Mouse (Mus musculus) c-Kit-positive CD71-positive TER-119-negative erythroid progenitor cells, embryonic 14.5 days (primary cell): ENCODE results near the gene Afdn.
A peak's percentile ranks its signal among the peaks of the same experiment; 100 is the strongest.
"Not testable (repeated sequence)": the region's sequence is repeated elsewhere in the genome, so short reads cannot be mapped to it uniquely, and the experiment has no call there.

Experiments
- DNase-seq: peaks from one replicate; pipeline ENCODE4 v3.0.0-alpha.2; 2013; ENCODE audit warnings: low read depth

Afdn gene

GRCm38 (mm10) chr17:13777676-13778075, 17.3 kb downstream of the Afdn start:
- DNase-seq = no peak

- no peak for DNase-seq
Observed at GRCm38 (mm10) chr17:13778865-13779264, 18.5 kb downstream of the Afdn start.

GRCm38 (mm10) chr17:13781948-13782347, 21.6 kb downstream of the Afdn start:
- DNase-seq = no peak

- no peak for DNase-seq
Observed at GRCm38 (mm10) chr17:13783469-13783868, 23.1 kb downstream of the Afdn start.

- not testable (repeated sequence) for DNase-seq
Observed at GRCm38 (mm10) chr17:13790033-13790432, 29.7 kb downstream of the Afdn start.

GRCm38 (mm10) chr17:13797691-13798090, 37.4 kb downstream of the Afdn start:
- DNase-seq = no peak

- DNase-seq = no peak
Observed at GRCm38 (mm10) chr17:13802836-13803408, 42.6 kb downstream of the Afdn start.

- no peak for DNase-seq
Observed at GRCm38 (mm10) chr17:13806016-13806415, 45.7 kb downstream of the Afdn start.

- DNase-seq = no peak
Observed at GRCm38 (mm10) chr17:13817789-13818188, 57.5 kb downstream of the Afdn start.

- DNase-seq = no peak
Observed at GRCm38 (mm10) chr17:13819342-13819741, 59.0 kb downstream of the Afdn start.

GRCm38 (mm10) chr17:13820676-13821075, 60.3 kb downstream of the Afdn start:
- no peak for DNase-seq

- no peak for DNase-seq
Observed at GRCm38 (mm10) chr17:13825421-13825820, 65.1 kb downstream of the Afdn start.

GRCm38 (mm10) chr17:13830234-13830633, 69.9 kb downstream of the Afdn start:
- DNase-seq = no peak

- no peak for DNase-seq
Observed at GRCm38 (mm10) chr17:13830636-13831341, 70.5 kb downstream of the Afdn start.

- DNase-seq = peak; percentile 27
Observed at GRCm38 (mm10) chr17:13835876-13836275, 75.5 kb downstream of the Afdn start.

GRCm38 (mm10) chr17:13850175-13850574, 89.8 kb downstream of the Afdn start:
- no peak for DNase-seq

- not testable (repeated sequence) for DNase-seq
Observed at GRCm38 (mm10) chr17:13853883-13854282, 93.5 kb downstream of the Afdn start.

GRCm38 (mm10) chr17:13855396-13855795, 95.1 kb downstream of the Afdn start:
- DNase-seq = no peak

- no peak for DNase-seq
Observed at GRCm38 (mm10) chr17:13856429-13857090, 96.2 kb downstream of the Afdn start.

- no peak for DNase-seq
Observed at GRCm38 (mm10) chr17:13865340-13865739, 105.0 kb downstream of the Afdn start.

GRCm38 (mm10) chr17:13866951-13867351, 106.6 kb downstream of the Afdn start:
- DNase-seq = no peak

GRCm38 (mm10) chr17:13867475-13867874, 107.1 kb downstream of the Afdn start:
- DNase-seq = no peak

GRCm38 (mm10) chr17:13870236-13870635, 109.9 kb downstream of the Afdn start:
- no peak for DNase-seq
